Mouse (Mus musculus): Measurements from ENCODE around the gene Foxp1. TPM values are rescaled to one million over a fixed set of nuclear protein-coding genes. Genes with fewer than 3 reads are reported as not detected.

Foxp1 gene
- polyA plus RNA-seq, 1 experiment from 2014 or later, result 77.4 TPM

- H3K36me3 ChIP-seq, result no peaks in the 10 kb centered on the region
- H3K27ac ChIP-seq, result no peak overlapping the region
- H3K9ac ChIP-seq (replicated peaks), result no peak overlapping the region
- H3K4me2 ChIP-seq, result no peak overlapping the region
- H3K27me3 ChIP-seq, result no peaks in the 10 kb centered on the region
- H3K4me1 ChIP-seq (replicated peaks), result peaks cover 20% of the 10 kb centered on the region
- H3K4me3 ChIP-seq (replicated peaks), result no peak overlapping the region
- ATAC-seq (ENCODE audit: insufficient number of reproducible peaks, insufficient read depth, low FRiP score, low TSS enrichment, low read depth), result no peak
- no peaks in the 10 kb centered on the region for H3K9me3 ChIP-seq
- 24% methylated on average over 5 of the region's 5 CpGs for WGBS
Observed at GRCm38 (mm10) chr6:99081259-99081658, 441.3 kb downstream of the Foxp1 start.

DNA sequence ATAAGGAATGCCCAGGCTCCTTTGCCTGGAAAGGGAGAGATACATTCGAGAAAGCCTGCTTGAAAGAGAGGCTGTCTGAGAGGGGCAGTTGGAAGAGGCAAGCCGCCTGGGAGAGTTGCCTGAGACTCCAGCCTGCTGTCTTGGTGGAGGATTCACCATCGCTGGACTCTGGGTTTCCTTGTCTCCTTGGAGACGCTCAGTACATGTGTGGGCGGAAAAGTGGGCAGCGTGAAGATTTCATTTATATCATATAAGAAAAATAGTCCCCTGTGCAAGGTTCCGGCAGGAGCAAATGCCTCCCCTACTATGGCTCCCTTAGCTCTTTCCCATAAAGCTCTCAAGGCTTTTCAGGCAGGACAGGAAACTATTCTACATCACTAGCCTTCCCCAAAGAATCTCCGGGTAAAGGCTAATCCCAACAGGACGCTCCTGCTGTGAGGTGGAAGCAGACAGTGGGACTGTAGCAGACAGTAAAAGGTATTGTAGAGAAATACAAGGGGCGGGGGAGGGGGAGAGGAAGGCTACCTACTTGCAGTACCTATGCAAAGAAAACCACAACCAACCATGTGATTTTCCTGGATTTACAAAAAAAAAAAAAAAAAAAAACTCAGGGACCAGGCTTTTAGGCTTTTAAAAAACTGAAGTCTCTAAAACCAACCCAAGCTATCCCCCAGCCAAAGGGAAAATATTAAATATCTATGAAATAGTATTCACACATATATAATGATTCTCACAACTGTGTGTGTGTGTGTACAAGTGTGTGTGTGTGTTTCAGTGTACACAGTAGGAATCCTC is 443.3 kb downstream of the Foxp1 start:
- peaks cover 16% of the 10 kb centered on the region for H3K36me3 ChIP-seq
- no peak for ATAC-seq (ENCODE audit: insufficient number of reproducible peaks, insufficient read depth, low FRiP score, low TSS enrichment, low read depth)
- H3K4me3 ChIP-seq (replicated peaks), result no peak overlapping the region
- H3K9ac ChIP-seq (replicated peaks), result no peak overlapping the region
- H3K4me1 ChIP-seq (replicated peaks), result peaks cover 20% of the 10 kb centered on the region
- no peak overlapping the region for H3K4me2 ChIP-seq
- peaks cover 5% of the 10 kb centered on the region; the same call in 1 of the 2 replicates for H3K9me3 ChIP-seq
- WGBS, result 59% methylated on average over 10 of the region's 10 CpGs
- no peaks in the 10 kb centered on the region for H3K27me3 ChIP-seq
- no peak overlapping the region for H3K27ac ChIP-seq

- no peak overlapping the region for H3K9ac ChIP-seq (replicated peaks)
- peaks cover 16% of the 10 kb centered on the region for H3K36me3 ChIP-seq
- peaks cover 5% of the 10 kb centered on the region; the same call in 1 of the 2 replicates for H3K9me3 ChIP-seq
- WGBS, result 95% methylated on average over 4 of the region's 4 CpGs
- no peak overlapping the region for H3K4me2 ChIP-seq
- no peak for ATAC-seq (ENCODE audit: insufficient number of reproducible peaks, insufficient read depth, low FRiP score, low TSS enrichment, low read depth)
- H3K4me3 ChIP-seq (replicated peaks), result no peak overlapping the region
- no peak overlapping the region for H3K27ac ChIP-seq
- no peaks in the 10 kb centered on the region for H3K27me3 ChIP-seq
- peaks cover 20% of the 10 kb centered on the region for H3K4me1 ChIP-seq (replicated peaks)
Observed at GRCm38 (mm10) chr6:99078089-99078488, 444.4 kb downstream of the Foxp1 start.

GRCm38 (mm10) chr6:99073303-99074271 is 448.9 kb downstream of the Foxp1 start:
- H3K9ac ChIP-seq (replicated peaks), result no peak overlapping the region

DNA sequence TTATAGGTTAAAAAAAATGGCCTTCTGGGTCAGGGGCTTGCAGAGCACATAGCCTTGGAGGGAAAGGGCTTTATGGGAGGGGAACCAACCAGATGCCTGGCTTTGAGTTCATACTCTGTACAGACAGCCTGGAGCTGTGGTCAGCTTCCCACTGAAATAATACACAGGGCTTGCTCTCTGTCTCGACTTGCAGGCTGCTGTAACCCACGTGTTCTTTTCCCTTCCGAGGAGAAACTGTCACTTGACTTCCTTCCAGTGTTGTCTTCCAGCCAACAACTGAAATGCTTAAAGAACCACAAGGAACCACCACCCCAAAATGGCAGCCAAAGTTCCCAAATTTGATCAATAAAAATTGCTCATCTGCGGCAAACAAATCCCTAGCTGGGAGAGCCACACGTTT is 451.8 kb downstream of the Foxp1 start:
- Histone ChIP-seq H3K4me2 (no peak overlapping the region), H3K9ac (replicated peaks) (no peak overlapping the region), H3K9me3 (peaks cover 5% of the 10 kb centered on the region; the same call in 1 of the 2 replicates), H3K4me3 (replicated peaks) (no peak overlapping the region), H3K27ac (no peak overlapping the region), H3K36me3 (peaks cover 17% of the 10 kb centered on the region), H3K27me3 (no peaks in the 10 kb centered on the region), H3K4me1 (replicated peaks) (peaks cover 31% of the 10 kb centered on the region)
- WGBS, result 49% methylated on average over 5 of the region's 5 CpGs
- ATAC-seq (ENCODE audit: insufficient number of reproducible peaks, insufficient read depth, low FRiP score, low TSS enrichment, low read depth), result no peak

More at GRCm38 (mm10) chr6:99073303-99074271, 448.9 kb downstream of the Foxp1 start:
- Histone ChIP-seq H3K27me3 (no peaks in the 10 kb centered on the region), H3K4me1 (replicated peaks) (peaks cover 6% of the 10 kb centered on the region; the same call in 1 of the 2 replicates), H3K36me3 (peaks cover 19% of the 10 kb centered on the region), H3K4me3 (replicated peaks) (no peak overlapping the region), H3K4me2 (no peak overlapping the region), H3K27ac (no peak overlapping the region), H3K9me3 (peaks cover 5% of the 10 kb centered on the region; the same call in 1 of the 2 replicates)
- ATAC-seq (ENCODE audit: insufficient number of reproducible peaks, insufficient read depth, low FRiP score, low TSS enrichment, low read depth), result no peak
- 80% methylated on average over 9 of the region's 9 CpGs for WGBS

DNA sequence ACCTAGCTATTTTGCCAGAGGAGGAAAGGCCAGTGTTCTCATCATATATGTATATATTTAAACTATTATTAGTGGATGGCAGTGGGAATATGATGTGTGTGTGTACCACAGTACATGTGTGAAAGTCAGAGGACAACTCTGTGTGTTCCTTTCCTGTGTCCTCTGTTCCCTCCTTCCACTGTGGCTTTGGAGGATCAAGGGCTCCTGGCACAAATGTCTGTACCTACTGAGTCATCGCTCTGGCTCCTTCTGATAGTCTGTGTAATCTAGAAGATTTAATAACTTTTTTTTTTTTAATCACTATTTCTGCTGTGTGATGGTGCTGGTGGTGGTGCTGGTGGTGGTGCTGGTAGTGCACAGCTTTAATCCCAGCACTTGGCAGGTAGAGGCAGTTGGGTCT is 452.8 kb downstream of the Foxp1 start:
- Histone ChIP-seq H3K27me3 (no peaks in the 10 kb centered on the region), H3K4me1 (replicated peaks) (peaks cover 41% of the 10 kb centered on the region), H3K9me3 (no peaks in the 10 kb centered on the region; the same call in 1 of the 2 replicates), H3K9ac (replicated peaks) (no peak overlapping the region), H3K4me3 (replicated peaks) (no peak overlapping the region), H3K4me2 (no peak overlapping the region), H3K27ac (no peak overlapping the region), H3K36me3 (peaks cover 7% of the 10 kb centered on the region)
- ATAC-seq (ENCODE audit: insufficient number of reproducible peaks, insufficient read depth, low FRiP score, low TSS enrichment, low read depth), result no peak
- 87% methylated on average over 1 of the region's 1 CpGs for WGBS

DNA sequence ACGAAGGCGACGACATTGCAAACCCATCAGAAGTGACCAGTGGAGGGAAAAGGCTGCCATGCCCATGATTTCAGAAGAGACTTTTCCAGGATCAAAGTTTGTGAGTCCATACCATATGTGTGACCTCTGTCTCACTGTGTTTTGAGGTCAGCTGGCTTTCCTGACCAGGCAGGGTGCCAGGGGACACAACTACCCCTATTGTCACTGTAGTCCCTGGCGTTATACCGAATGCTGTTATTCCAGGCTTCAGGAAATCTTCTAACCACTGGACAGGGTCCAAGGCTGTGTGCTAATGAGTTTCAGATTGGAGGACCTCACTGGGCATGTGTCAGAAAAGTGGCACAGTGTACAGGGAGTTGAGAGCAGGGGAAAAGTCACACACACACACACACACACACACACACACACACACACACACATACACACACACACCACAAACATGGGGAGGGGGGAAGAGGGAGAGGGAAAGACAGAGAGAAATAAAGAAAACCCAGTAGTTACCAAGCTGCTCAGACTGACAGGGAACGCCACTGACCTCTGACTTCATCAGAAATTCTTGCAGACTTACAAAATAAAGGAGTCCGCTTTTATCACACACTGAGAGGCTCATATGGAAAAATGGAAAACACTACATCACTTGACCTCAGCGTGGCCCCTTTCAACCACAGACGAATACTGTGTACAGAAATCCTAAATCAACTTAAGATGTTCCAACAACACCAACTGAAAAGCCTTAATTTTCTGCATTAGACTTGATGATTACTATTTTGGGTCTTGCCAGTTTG is 456.8 kb downstream of the Foxp1 start:
- peaks cover 47% of the 10 kb centered on the region for H3K4me1 ChIP-seq (replicated peaks)
- H3K9me3 ChIP-seq, result no peaks in the 10 kb centered on the region
- peak overlapping the region; percentile 41; the same call in 1 of the 2 replicates for H3K27ac ChIP-seq
- peak; percentile 58; the same call in 1 of the 2 replicates for ATAC-seq (ENCODE audit: insufficient number of reproducible peaks, insufficient read depth, low FRiP score, low TSS enrichment, low read depth)
- peaks cover 3% of the 10 kb centered on the region; the same call in 1 of the 2 replicates for H3K36me3 ChIP-seq
- H3K4me3 ChIP-seq (replicated peaks), result no peak overlapping the region
- 0 out of 2 replicates have a peak overlapping the region, but pooled peaks have one; percentile 19 for H3K4me2 ChIP-seq
- H3K27me3 ChIP-seq, result no peaks in the 10 kb centered on the region
- WGBS, result 33% methylated on average over 9 of the region's 9 CpGs
- H3K9ac ChIP-seq (replicated peaks), result no peak overlapping the region

DNA sequence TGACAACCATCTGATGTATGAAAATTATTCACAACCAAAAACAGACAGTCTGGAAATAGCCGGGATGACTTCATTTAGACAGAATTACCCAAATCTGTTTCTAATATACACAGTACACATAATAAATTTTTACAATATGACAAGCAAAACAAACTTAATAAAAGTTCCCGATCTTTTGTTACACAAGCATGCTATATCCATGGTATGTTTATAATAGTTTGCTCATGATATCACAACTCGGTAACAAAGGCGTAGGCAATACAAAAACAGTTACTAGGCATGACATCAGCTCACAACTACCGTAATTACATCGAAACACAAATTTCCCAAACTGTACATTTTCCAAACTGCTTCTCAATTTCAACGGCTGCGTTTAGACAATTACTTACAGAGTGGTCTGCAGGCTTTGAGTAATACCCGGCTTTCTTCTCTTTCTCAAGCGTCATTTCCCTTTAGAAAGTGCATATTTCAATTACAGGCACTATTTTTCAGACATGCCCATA is 458.5 kb downstream of the Foxp1 start:
- H3K4me3 ChIP-seq (replicated peaks), result no peak overlapping the region
- no peak for ATAC-seq (ENCODE audit: insufficient number of reproducible peaks, insufficient read depth, low FRiP score, low TSS enrichment, low read depth)
- H3K4me2 ChIP-seq, result no peak overlapping the region
- H3K9ac ChIP-seq (replicated peaks), result no peak overlapping the region
- H3K4me1 ChIP-seq (replicated peaks), result peaks cover 43% of the 10 kb centered on the region
- no peaks in the 10 kb centered on the region for H3K27me3 ChIP-seq
- H3K9me3 ChIP-seq, result no peaks in the 10 kb centered on the region
- 0 out of 2 replicates have a peak overlapping the region, but pooled peaks have one; percentile 45 for H3K27ac ChIP-seq
- WGBS, result 54% methylated on average over 10 of the region's 10 CpGs
- H3K36me3 ChIP-seq, result no peaks in the 10 kb centered on the region

DNA sequence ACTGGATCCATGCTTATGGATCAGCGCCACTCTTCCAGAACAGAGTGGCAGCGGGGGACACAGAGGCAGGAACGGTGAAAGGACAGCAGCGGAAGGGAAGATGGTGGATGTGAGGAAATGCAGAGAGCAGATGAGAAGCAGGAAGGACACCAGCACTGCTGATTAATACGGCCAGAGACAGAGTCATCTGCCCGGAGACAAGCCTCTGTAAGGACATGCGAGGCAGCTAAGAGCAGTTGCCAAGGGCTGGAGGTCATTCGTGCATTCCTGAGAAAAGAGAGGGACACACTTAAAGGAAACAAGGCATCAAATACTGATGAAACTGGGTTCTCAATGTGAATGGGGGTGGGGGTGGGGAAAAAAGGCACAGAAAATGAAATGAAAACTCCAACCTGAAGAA is 459.6 kb downstream of the Foxp1 start:
- Histone ChIP-seq H3K4me2 (no peak overlapping the region), H3K9ac (replicated peaks) (no peak overlapping the region), H3K27ac (no peak overlapping the region), H3K4me1 (replicated peaks) (peaks cover 38% of the 10 kb centered on the region), H3K4me3 (replicated peaks) (no peak overlapping the region), H3K9me3 (no peaks in the 10 kb centered on the region), H3K27me3 (no peaks in the 10 kb centered on the region), H3K36me3 (no peaks in the 10 kb centered on the region)
- no peak for ATAC-seq (ENCODE audit: insufficient number of reproducible peaks, insufficient read depth, low FRiP score, low TSS enrichment, low read depth)
- WGBS, result 88% methylated on average over 8 of the region's 8 CpGs

GRCm38 (mm10) chr6:99058688-99059087 is 463.8 kb downstream of the Foxp1 start:
- WGBS, result 67% methylated on average over 3 of the region's 3 CpGs
- no peak for ATAC-seq (ENCODE audit: insufficient number of reproducible peaks, insufficient read depth, low FRiP score, low TSS enrichment, low read depth)

More at GRCm38 (mm10) chr6:99058688-99059087, 463.8 kb downstream of the Foxp1 start:
- H3K9me3 ChIP-seq, result no peaks in the 10 kb centered on the region
- no peak overlapping the region for H3K27ac ChIP-seq
- H3K4me1 ChIP-seq (replicated peaks), result no peaks in the 10 kb centered on the region; the same call in 1 of the 2 replicates
- H3K4me2 ChIP-seq, result no peak overlapping the region
- H3K36me3 ChIP-seq, result no peaks in the 10 kb centered on the region
- no peak overlapping the region for H3K9ac ChIP-seq (replicated peaks)
- no peaks in the 10 kb centered on the region for H3K27me3 ChIP-seq
- H3K4me3 ChIP-seq (replicated peaks), result no peak overlapping the region

Measured in limb, embryonic 12.5 days (tissue).